Mouse (Mus musculus) bone marrow macrophage, adult 2 months (primary cell): ENCODE results near the gene Gm20481. TPM values are rescaled to one million over a fixed set of nuclear protein-coding genes. Genes with fewer than 3 reads are reported as not detected.
A peak's percentile ranks its signal among the peaks of the same experiment; 100 is the strongest.
"Not testable (repeated sequence)": the region's sequence is repeated elsewhere in the genome, so short reads cannot be mapped to it uniquely, and the experiment has no call there.

Source experiments
- H3K27ac ChIP-seq: 2 replicates; pipeline ENCODE4 v1.5.1; 2012; ENCODE audit warnings: low read depth, low read length; ENCODE audit not compliant: insufficient read depth
- H3K4me1 ChIP-seq: 2 replicates; pipeline ENCODE4 v1.6.1; 2012; ENCODE audit warnings: low read length; ENCODE audit not compliant: control insufficient read depth, insufficient read depth
- H3K4me3 ChIP-seq: 2 replicates; pipeline ENCODE4 v1.5.1; 2012; ENCODE audit warnings: mild to moderate bottlenecking, low read length, moderate library complexity; ENCODE audit not compliant: insufficient read depth
- CTCF ChIP-seq: IDR thresholded peaks from 2 replicates; pipeline ENCODE4 v1.5.1; 2012; ENCODE audit warnings: low read depth, mild to moderate bottlenecking, low read length, moderate library complexity
- POLR2A ChIP-seq: IDR thresholded peaks from 2 replicates; pipeline ENCODE4 v1.6.1; 2012; ENCODE audit warnings: mild to moderate bottlenecking, low read depth, low read length, borderline replicate concordance
- polyA plus RNA-seq: library from polyadenylated mRNA; stranded (reverse); fragments of >200 nt; gene quantifications from 2 replicates; pipeline ENCODE4 v1.2.4, GENCODE M21; 2012; ENCODE audit not compliant: missing spikeins, insufficient read depth, insufficient read length

The Gm20481 gene
- polyA plus RNA-seq, 1 experiment, result not detected

DNA sequence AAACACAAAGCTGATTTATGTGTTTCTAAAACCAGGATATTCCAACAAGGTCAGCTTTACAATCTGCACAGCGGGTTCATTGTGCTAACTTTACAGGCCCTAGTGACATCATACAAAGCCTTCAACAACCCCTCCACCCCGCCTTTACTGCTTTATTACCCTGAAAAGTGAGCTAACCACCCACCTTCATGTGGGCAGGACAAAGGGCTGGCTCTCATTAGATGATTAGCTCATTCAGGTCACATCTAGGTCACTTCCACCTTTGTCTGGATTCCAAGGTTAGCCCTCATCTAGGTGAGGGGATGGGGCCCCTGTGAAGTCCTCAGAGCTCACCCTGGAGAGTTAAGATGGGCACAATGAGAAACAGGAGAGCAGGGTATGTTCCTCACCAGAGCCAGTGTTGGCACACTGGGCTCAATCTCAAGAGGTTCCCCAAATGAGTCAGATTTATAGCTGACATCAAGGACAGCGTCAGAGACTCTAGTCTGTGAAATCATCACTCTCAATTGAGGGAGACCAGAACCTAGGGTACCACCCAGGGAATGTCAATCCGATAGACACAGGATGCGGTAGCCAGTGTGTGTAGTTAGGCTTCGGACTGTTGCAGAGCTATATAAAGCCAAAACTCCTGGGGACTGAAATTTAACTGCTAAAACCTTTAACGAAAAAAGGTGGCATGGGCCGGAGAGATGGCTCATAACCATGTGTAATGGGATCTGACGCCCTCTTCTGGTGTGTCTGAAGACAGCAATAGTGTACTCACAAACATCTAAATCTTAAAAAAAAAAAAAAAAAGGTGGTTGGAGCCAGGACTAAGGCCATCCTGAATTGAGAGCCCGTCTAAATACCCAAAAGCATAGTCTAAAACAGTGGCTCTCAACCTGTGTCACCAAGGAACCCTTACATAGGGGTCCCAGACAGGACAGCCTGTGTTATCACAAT is 18.9 kb upstream of the Gm20481 start:
- no peak for TF ChIP-seq CTCF
- TF ChIP-seq POLR2A, result no peak
- peak overlapping the region; percentile 76 for H3K27ac ChIP-seq
- peak overlapping the region; percentile 89 for H3K4me3 ChIP-seq
- no peaks in the 10 kb centered on the region for H3K4me1 ChIP-seq

DNA sequence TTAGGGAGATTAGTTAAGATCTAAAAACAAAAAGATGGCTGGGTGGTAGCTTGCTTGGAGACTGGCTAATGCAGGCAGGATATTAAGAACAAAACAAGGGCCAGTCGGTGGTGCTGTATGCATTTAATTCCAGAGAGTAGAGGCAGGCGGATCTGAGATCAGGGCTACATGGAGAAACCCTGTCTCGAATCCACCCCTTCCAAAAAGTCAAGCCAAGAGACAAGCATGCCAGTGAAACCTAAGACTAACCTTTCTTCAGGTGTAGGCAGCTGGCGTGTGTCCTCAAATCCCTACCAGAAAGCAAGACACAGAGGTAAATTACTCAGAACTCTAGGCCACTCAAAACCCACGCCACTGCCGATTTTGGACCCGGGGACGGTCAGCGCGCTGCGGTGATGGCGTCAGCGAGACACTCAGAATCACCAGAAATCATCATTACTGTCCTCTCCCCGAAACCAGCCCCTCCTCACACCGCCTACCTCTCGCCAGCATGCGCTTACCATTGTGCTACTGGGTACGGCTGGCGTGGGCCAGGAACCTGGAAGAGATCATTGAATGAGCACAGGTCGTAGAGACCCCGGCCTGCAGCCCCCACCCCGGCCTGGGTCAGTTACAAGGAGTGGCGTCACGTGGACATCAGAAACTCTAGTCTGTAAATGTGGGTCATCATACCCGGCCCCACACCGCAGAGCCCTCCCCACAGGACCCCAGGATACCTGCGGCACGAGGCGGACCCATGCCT is 17.9 kb upstream of the Gm20481 start:
- TF ChIP-seq POLR2A (no peak), CTCF (no peak)
- H3K4me3 ChIP-seq, result peak overlapping the region; percentile 89
- H3K27ac ChIP-seq, result peak overlapping the region; percentile 76
- H3K4me1 ChIP-seq, result no peaks in the 10 kb centered on the region

DNA sequence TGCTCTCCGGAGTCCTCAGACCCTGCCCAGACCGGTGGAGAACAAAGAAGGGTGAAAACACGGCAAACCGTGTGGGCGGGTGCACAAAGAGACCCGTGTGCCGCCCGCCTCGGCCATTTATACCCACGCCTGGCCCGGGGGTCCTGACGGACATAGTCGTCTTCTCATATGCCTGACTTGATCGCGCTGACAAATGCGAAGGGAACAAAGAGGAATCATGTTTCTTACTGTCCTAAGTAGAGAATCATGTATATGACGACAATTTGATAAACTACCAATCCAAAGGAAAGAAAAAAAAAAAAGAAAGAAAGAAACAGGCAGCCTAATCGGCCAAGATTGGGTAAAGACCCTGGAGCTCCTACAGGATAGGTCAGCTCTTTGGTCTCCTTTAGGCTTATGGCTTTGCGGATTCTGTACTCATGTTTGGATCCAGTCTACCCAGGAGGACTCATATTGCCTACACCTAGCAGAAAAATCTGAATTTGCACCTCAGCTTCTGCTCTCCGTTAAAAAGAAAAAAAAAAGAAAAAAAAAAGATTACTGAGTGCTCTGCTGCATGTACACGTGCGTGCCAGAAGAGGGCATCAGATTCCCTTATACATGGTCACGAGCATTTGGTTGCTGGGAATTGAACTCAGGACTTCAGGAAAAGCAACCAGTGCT is 17.2 kb upstream of the Gm20481 start:
- peak overlapping the region; percentile 89 for H3K4me3 ChIP-seq
- H3K4me1 ChIP-seq, result no peaks in the 10 kb centered on the region
- H3K27ac ChIP-seq, result peak overlapping the region; percentile 76
- TF ChIP-seq CTCF, result no peak
- peak; percentile 90; the same call in 1 of the 2 replicates for TF ChIP-seq POLR2A

DNA sequence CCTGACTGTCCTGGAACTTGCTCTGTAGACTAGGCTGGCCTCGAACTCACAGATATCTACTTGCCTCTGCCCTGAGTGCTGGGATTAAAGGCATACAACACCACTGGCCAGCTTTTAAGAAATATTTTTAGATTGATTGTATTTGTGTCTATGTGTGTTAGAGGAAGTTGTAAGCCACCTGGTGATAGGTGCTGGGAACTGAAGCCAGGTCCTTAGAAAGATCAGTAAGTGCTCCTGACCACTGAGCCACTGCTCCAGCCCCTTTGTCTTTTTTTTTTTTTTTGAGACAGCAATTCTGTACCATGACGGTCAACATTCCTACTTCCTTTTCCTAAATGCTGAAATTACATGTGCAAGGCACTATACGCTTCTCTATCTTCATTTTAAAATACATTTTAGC is 16.5 kb upstream of the Gm20481 start:
- peak overlapping the region; percentile 76; the same call in 1 of the 2 replicates for H3K27ac ChIP-seq
- peak overlapping the region; percentile 89 for H3K4me3 ChIP-seq
- no peaks in the 10 kb centered on the region for H3K4me1 ChIP-seq
- TF ChIP-seq POLR2A (no peak), CTCF (no peak)

DNA sequence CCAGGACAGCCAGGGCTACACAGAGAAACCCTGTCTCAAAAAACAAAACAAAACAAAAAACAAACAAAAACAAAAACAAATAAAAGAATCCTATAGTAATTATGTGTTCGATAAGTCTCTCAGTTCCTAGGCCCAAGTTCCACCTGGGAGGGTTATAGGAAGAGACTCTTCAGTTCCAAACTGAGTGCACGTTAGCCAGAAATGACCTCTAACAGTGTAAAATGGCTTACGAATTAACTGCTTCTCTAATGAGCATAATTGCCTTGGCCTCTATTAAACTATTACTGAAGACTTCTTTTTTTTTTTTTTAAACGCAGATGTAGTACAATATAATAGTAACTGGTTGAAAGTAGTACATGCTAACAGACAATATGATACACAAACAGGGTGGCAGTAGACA is 15.8 kb upstream of the Gm20481 start:
- TF ChIP-seq POLR2A, result no peak
- TF ChIP-seq CTCF, result no peak
- H3K4me3 ChIP-seq, result no peak overlapping the region
- no peaks in the 10 kb centered on the region for H3K4me1 ChIP-seq
- H3K27ac ChIP-seq, result no peak overlapping the region

DNA sequence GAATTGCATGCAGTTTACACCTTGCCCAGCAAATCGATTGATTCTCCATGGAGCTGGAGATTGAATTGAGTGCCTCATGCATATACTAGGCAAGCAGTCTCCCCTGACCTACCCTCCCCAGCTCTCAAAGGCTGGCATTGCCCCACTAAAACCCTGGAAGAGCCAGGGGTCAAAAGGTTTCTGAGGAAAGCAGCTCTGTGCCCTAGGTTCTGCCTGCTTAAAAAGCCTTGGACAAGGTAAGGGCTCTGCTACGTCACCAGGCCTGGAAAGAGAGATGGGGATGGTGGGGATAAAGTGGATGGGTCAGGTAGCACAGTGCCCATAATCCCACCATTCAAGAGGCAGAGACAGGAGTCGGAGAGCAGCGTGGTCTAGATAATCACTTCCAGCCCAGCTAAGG is 14.9 kb upstream of the Gm20481 start:
- Histone ChIP-seq H3K27ac (no peak overlapping the region), H3K4me3 (no peak overlapping the region), H3K4me1 (no peaks in the 10 kb centered on the region)
- TF ChIP-seq POLR2A, result no peak
- TF ChIP-seq CTCF, result no peak

DNA sequence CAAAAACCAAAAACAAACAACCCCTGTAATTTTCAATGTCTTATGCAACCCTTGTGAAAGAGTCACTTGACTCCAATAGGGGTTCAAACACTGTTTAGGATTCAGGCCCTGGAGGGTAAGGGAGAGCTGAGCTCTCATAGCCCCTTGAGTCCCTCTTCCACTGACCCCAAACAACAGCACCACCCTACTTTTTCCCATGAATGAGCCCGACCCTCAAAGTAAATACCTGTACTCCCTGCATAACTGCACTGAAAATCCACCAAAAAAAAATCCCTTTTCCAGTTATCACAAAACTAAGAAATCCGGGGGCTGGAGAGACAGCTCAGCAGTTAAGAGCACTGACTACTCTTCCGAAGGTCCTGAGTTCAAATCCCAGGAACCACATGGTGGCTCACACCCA is 13.8 kb upstream of the Gm20481 start:
- H3K27ac ChIP-seq, result no peak overlapping the region
- peaks cover 6% of the 10 kb centered on the region for H3K4me1 ChIP-seq

DNA sequence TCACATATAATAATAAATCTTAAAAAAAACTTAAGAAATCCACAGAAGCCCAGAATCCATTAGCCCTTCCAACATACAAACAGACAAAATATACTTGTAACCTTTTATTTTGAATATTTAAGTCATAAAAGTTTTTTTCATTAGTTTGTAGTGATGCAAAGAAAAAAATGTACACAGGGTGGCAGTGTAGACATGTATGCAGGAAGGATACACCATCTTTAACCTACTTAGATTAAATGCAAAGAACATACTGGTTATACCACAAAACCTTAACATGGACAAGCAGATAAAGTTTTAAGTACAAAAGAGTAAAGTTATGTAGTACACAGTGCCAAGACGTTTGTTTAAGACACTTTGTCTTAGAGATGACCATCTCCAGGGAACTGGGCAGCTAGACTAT is 13.4 kb upstream of the Gm20481 start:
- no peak overlapping the region for H3K27ac ChIP-seq
- peaks cover 6% of the 10 kb centered on the region for H3K4me1 ChIP-seq
- no peak overlapping the region for H3K4me3 ChIP-seq
- TF ChIP-seq CTCF (no peak), POLR2A (no peak)

More for the DNA sequence above, 13.8 kb upstream of the Gm20481 start:
- H3K4me3 ChIP-seq, result no peak overlapping the region
- no peak for TF ChIP-seq CTCF
- no peak for TF ChIP-seq POLR2A

DNA sequence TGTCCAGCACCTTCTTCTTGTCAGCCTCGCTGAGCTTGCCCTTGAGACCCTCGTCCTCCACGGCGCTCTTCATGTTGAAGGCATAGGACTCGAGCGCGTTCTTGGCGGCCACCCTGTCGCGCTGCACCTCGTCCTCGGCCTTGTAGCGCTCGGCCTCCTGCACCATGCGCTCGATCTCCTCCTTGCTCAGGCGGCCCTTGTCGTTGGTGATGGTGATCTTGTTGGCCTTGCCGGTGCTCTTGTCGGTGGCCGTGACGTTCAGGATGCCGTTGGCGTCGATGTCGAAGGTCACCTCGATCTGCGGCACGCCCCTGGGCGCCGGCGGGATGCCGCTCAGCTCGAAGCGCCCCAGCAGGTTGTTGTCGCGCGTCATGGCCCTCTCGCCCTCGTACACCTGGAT is 12.4 kb upstream of the Gm20481 start:
- H3K4me1 ChIP-seq, result peaks cover 12% of the 10 kb centered on the region
- H3K4me3 ChIP-seq, H3K27ac ChIP-seq: not testable (repeated sequence)

DNA sequence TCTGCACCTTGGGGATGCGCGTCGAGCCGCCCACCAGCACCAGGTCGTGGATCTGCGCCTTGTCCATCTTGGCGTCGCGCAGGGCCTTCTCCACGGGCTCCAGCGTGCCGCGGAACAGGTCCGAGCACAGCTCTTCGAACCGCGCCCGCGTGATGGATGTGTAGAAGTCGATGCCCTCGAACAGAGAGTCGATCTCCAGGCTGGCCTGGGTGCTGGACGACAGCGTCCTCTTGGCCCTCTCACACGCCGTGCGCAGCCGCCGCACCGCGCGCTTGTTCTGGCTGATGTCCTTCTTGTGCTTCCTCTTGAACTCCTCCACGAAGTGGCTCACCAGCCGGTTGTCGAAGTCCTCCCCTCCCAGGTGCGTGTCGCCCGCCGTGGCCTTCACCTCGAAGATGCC is 11.7 kb upstream of the Gm20481 start:
- not testable (repeated sequence) for H3K4me3 ChIP-seq, H3K27ac ChIP-seq
- H3K4me1 ChIP-seq, result peaks cover 12% of the 10 kb centered on the region

DNA sequence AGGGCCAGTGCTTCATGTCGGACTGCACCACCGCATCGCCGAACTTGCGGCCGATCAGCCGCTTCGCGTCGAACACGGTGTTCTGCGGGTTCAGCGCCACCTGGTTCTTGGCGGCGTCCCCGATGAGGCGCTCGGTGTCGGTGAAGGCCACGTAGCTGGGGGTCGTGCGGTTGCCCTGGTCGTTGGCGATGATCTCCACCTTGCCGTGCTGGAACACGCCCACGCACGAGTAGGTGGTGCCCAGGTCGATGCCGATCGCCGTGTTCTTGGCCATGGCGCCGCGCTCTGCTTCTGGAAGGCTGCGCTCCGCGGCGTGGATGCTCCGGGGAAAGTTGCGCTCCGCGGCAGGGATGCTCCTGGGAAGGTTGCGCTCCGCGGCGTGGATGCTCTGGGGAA is 11.0 kb upstream of the Gm20481 start:
- peaks cover 12% of the 10 kb centered on the region for H3K4me1 ChIP-seq
- H3K4me3 ChIP-seq, result peak overlapping the region; percentile 55
- not testable (repeated sequence) for H3K27ac ChIP-seq
